Mouse (Mus musculus) embryonic facial prominence, embryonic 12.5 days (tissue): ENCODE measurements around the gene Nipsnap3a. TPM values are rescaled to one million over a fixed set of nuclear protein-coding genes. Genes with fewer than 3 reads are reported as not detected.

Experiments used
- ATAC-seq: fragments of 200-750 bp; cut with Nextera tagmentation; 2 replicates; pipeline ENCODE4 v1.8.0; 2017; ENCODE audit not compliant: insufficient number of reproducible peaks, insufficient read depth, low FRiP score, low TSS enrichment
- H3K27ac ChIP-seq: fragments of 300-500 bp; sonication (generic); 2 replicates; pipeline ENCODE4 v1.5.1; 2016; ENCODE audit warnings: mild to moderate bottlenecking
- H3K27me3 ChIP-seq: fragments of 300-500 bp; sonication (generic); 2 replicates; pipeline ENCODE4 v1.6.1; 2016; ENCODE audit warnings: mild to moderate bottlenecking, moderate library complexity
- H3K36me3 ChIP-seq: fragments of 300-500 bp; sonication (generic); 2 replicates; pipeline ENCODE4 v1.6.1; 2016; ENCODE audit warnings: mild to moderate bottlenecking
- H3K4me1 ChIP-seq: fragments of 300-500 bp; sonication (generic); 2 replicates; pipeline ENCODE4 v1.6.1; 2016
- H3K4me2 ChIP-seq: fragments of 300-500 bp; sonication (generic); replicated peaks from 2 replicates; pipeline ENCODE4 v1.6.1; 2016; ENCODE audit warnings: mild to moderate bottlenecking, moderate library complexity
- H3K4me3 ChIP-seq: fragments of 300-500 bp; sonication (generic); 2 replicates; pipeline ENCODE4 v1.5.1; 2016; ENCODE audit warnings: mild to moderate bottlenecking
- H3K9ac ChIP-seq: fragments of 300-500 bp; sonication (generic); 2 replicates; pipeline ENCODE4 v1.6.1; 2016; ENCODE audit warnings: mild to moderate bottlenecking, moderate library complexity
- H3K9me3 ChIP-seq: fragments of 300-500 bp; sonication (generic); 2 replicates; pipeline ENCODE4 v1.6.1; 2016; ENCODE audit warnings: mild to moderate bottlenecking, moderate library complexity
- WGBS: fragments of 180-500 bp; shearing (Covaris S2); methylation state at CpG from one replicate; pipeline ENCODE4 v1.1.7; 2016; 5-methylcytosine and 5-hydroxymethylcytosine counted together
- polyA plus RNA-seq: library from polyadenylated mRNA; unstranded; fragments of >200 nt; fragmentation: Nextera tagmentation; extraction: Ambion mirVana; gene quantifications from 2 replicates; pipeline ENCODE4 v1.2.1, GENCODE M21; 2016

The Nipsnap3a gene
- polyA plus RNA-seq, 1 experiment from 2014 or later: not detected

DNA sequence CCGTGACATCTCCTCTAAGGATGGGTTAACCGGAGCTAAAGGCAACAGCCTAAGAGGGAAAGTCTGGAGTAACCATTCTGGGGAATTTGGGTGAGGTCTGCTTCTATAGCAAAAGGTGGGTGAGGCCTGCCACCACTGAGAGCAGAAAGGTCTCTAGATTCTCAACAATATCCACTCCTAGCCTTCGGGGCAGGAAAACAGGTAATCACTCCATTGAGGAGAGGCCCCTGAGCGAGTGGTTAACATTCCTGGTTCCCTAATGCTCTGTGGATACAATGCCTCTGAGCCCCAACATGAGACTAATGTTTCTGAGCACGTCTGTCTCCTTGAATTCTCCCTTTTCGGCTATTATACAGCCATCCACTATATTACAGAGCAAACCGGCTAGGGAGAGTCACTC, 25.3 kb downstream of the Nipsnap3a start:
- ATAC-seq: no peak
- peaks cover 29% of the 10 kb centered on the region for H3K36me3 ChIP-seq
- WGBS: 89% methylated on average over 7 of the region's 7 CpGs

DNA sequence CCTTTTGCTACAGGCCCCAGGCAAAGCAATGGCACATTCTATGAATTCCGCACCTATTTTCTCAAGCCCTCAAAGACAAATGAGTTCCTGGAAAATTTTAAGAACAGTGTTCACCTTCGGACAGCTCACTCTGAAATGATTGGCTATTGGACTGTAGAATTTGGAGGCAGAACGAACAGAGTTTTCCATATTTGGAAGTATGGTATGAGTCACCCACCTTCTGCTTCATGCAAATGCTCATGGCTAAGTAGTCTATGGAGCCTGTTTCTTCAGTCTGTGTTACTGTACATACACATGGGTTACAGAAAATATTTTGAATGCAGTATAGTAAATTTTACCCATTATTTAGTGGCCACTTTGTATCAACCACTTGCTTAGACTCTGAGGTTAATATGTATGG, 26.0 kb downstream of the Nipsnap3a start:
- no peaks in the 10 kb centered on the region for H3K27me3 ChIP-seq
- ATAC-seq: no peak

More for the DNA sequence above, 25.3 kb downstream of the Nipsnap3a start:
- peaks cover 4% of the 10 kb centered on the region; the same call in 1 of the 2 replicates for H3K4me1 ChIP-seq
- no peaks in the 10 kb centered on the region for H3K27me3 ChIP-seq
- H3K9me3 ChIP-seq: peaks cover 7% of the 10 kb centered on the region; the same call in 1 of the 2 replicates
- no peak overlapping the region for H3K4me3 ChIP-seq
- no peak overlapping the region for H3K4me2 ChIP-seq
- H3K9ac ChIP-seq: no peak overlapping the region
- H3K27ac ChIP-seq: no peak overlapping the region

DNA sequence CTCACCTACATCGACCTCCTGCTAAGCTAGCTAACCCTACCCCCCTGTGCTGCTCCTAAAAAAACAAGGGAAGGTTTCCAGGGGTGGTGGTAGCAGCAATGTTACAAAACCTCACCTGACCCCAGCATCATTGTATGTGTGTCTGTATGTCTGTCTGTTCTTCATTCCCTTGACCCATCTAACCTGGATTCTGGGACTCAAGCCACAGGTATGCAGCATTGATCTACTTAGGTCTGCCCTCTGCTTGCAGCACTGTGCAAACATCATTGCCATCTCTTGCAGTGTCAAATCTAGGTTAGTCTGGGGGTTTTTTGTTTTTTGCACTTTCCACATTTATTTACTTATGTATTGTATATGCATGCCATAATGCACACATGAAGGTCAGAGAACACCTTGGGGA, 29.3 kb downstream of the Nipsnap3a start:
- Histone ChIP-seq H3K27ac (no peak overlapping the region), H3K36me3 (peaks cover 55% of the 10 kb centered on the region), H3K4me3 (no peak overlapping the region), H3K27me3 (no peaks in the 10 kb centered on the region), H3K9me3 (peaks cover 7% of the 10 kb centered on the region; the same call in 1 of the 2 replicates), H3K9ac (no peak overlapping the region), H3K4me2 (no peak overlapping the region), H3K4me1 (no peaks in the 10 kb centered on the region)
- no peak for ATAC-seq
- WGBS: 89% methylated on average over 1 of the region's 1 CpGs

More for the DNA sequence above, 26.0 kb downstream of the Nipsnap3a start:
- H3K4me2 ChIP-seq: no peak overlapping the region
- peaks cover 4% of the 10 kb centered on the region; the same call in 1 of the 2 replicates for H3K4me1 ChIP-seq
- peaks cover 35% of the 10 kb centered on the region for H3K36me3 ChIP-seq
- peaks cover 7% of the 10 kb centered on the region; the same call in 1 of the 2 replicates for H3K9me3 ChIP-seq
- no peak overlapping the region for H3K9ac ChIP-seq
- H3K27ac ChIP-seq: no peak overlapping the region
- 93% methylated on average over 3 of the region's 3 CpGs for WGBS
- H3K4me3 ChIP-seq: no peak overlapping the region

DNA sequence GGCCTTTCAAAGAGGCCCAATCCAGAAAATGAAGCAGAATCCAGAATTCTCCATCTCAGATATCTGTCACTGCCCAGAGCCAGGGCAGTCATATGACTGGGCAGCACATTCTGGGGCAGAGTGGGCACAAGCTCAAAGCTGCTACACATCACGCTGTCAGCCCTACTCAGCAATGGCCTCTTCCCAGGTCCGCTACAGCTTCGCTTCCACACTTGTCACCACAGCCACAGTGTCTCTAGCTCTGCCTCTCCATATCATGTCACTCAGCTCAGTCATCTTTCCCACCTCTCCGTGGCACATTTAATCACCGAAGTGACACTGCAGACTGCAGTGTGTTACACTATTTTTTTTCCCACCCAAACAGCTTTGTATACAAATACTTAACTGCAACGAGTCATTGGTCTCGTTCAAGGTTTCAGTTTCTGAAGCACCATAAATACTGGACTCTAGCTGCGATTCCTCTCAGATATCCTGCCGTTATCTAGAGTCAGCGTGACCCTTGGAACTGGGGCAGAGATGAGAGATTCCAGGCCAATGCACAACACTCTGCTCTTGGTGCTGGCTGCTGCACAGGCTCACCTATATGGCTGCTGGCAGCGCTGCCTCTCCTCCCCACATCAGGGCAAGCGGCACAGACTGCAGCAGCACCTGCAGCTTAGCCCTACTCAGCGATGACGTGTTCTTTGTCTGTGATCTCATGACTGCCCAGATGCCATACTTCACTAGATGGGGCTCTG, 34.3 kb downstream of the Nipsnap3a start:
- Histone ChIP-seq H3K4me3 (no peak overlapping the region), H3K36me3 (peaks cover 38% of the 10 kb centered on the region), H3K9me3 (no peaks in the 10 kb centered on the region), H3K27me3 (no peaks in the 10 kb centered on the region), H3K27ac (no peak overlapping the region), H3K4me2 (no peak overlapping the region), H3K9ac (no peak overlapping the region), H3K4me1 (no peaks in the 10 kb centered on the region)
- WGBS: 93% methylated on average over 14 of the region's 14 CpGs
- ATAC-seq: no peak

DNA sequence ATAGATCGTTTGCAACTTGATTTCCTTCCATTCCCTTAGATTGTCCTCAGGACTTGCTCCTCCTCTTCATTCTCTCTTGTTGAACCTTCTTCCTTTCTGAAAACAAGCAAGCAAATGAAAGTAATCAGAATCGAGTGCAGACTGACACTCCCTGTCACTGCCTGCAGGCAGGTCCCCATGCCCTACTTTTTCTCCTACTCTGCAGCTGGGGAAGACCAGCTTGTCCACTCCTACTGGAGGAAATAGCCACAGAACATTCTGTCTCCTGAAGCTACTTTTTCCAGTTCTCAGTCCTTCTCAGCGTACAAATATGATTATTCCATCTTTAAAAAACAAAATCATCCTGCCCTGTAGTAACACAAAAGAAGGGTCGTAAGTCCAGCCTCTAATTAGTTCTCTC, 35.3 kb downstream of the Nipsnap3a start:
- H3K4me3 ChIP-seq: no peak overlapping the region
- no peak overlapping the region for H3K4me2 ChIP-seq
- H3K9me3 ChIP-seq: no peaks in the 10 kb centered on the region
- no peaks in the 10 kb centered on the region for H3K27me3 ChIP-seq
- H3K4me1 ChIP-seq: no peaks in the 10 kb centered on the region
- WGBS: 87% methylated on average over 4 of the region's 4 CpGs
- no peak overlapping the region for H3K9ac ChIP-seq
- ATAC-seq: no peak
- H3K36me3 ChIP-seq: peaks cover 32% of the 10 kb centered on the region
- no peak overlapping the region for H3K27ac ChIP-seq

DNA sequence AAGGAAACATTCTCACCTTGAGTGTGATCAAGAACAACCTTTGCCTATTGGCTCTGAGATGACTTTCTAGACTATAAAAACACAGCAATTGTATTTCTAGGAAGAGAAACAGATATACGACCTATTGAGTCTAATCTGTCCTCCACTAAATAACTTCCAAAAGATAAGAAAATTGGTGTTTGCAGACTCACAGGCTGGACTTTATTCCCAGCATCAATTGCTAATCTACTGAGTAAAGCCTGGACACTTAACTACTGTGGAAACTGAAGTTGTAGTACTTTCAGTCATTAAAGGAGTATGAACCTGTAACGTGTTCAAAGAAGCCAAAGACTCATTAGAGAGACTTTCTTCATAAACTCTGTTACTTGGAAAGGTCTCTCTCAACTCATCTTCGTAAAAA, 38.7 kb downstream of the Nipsnap3a start:
- Histone ChIP-seq H3K4me2 (no peak overlapping the region), H3K27me3 (no peaks in the 10 kb centered on the region), H3K4me3 (no peak overlapping the region), H3K9me3 (no peaks in the 10 kb centered on the region), H3K4me1 (no peaks in the 10 kb centered on the region), H3K27ac (no peak overlapping the region), H3K9ac (no peak overlapping the region), H3K36me3 (peaks cover 11% of the 10 kb centered on the region)
- 85% methylated on average over 3 of the region's 3 CpGs for WGBS
- no peak for ATAC-seq

DNA sequence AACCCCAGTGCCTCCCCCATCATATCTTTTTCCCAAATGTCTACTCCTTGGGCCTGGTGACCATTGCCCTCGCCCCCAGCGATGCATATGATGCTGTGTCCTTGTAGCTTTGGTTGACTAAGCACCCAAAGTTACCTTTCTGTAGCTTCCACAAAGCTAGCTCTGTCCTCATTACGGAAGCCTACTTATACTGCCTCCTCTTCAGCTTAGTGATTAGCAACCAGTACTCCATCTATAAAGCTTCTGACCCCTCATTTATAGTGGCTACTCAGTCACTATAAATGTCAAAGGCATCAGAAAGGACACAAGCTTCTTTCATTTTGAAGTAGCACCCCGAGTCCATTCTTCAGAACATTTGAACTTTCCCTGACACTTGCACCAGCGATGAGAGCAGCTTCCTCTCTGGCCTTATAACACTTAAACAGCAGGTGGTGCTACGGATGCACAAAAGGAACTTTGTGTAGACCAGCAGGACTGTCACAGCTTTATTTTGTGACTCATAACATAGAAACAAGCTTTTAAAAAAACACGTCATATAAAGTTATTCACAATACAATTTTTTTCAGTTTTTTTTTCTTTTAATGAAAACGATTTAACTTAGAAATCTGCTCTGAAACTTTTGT, 41.4 kb downstream of the Nipsnap3a start:
- ATAC-seq: no peak
- Histone ChIP-seq H3K4me2 (no peak overlapping the region), H3K27ac (no peak overlapping the region), H3K9me3 (no peaks in the 10 kb centered on the region), H3K4me1 (no peaks in the 10 kb centered on the region), H3K36me3 (peaks cover 8% of the 10 kb centered on the region; the same call in 1 of the 2 replicates), H3K4me3 (no peak overlapping the region), H3K9ac (no peak overlapping the region), H3K27me3 (no peaks in the 10 kb centered on the region)
- WGBS: 54% methylated on average over 8 of the region's 8 CpGs

DNA sequence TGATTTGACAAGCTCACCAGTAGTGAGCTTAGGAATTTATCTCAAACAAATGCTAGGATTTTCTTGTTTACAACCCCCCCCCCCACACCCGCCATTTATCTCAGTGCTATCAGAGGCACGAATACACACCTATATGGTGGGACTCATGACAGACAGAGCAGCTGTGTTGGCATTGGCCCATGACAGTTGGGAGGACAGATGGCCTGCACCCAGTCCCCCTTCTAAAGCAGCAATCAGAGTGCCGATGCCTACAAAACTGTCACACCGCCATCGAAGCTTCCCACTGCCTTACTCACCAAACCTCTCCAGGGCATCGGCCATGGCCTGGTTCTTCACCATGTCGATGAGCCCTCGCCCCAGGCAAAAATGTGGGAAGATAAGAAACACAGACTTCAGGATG, 54.7 kb downstream of the Nipsnap3a start:
- Histone ChIP-seq H3K27ac (no peak overlapping the region), H3K27me3 (no peaks in the 10 kb centered on the region), H3K36me3 (peaks cover 41% of the 10 kb centered on the region), H3K9ac (no peak overlapping the region), H3K4me1 (no peaks in the 10 kb centered on the region), H3K4me2 (no peak overlapping the region), H3K4me3 (no peak overlapping the region), H3K9me3 (no peaks in the 10 kb centered on the region)
- 91% methylated on average over 8 of the region's 8 CpGs for WGBS
- no peak for ATAC-seq

DNA sequence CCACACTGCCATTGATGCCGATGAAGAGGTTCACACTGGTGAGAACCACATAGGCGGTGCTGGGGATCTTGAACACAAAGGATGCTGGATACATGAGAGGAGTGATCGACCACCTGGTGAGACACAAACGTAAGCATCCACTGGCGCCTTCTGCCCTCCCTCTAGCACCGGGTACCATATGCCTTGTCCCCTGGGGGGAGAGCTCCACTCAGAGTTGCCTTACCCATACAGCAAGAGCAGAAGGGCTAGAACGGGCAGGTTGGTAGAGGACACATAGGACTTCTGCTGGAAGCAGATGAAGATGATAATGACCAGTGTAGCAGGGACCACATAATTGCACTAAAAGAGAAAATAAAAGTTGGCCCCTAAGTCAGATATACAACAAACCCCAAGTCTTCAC, 56.7 kb downstream of the Nipsnap3a start:
- Histone ChIP-seq H3K4me1 (no peaks in the 10 kb centered on the region), H3K4me3 (no peak overlapping the region), H3K36me3 (peaks cover 41% of the 10 kb centered on the region), H3K9ac (no peak overlapping the region), H3K27me3 (no peaks in the 10 kb centered on the region), H3K4me2 (no peak overlapping the region), H3K9me3 (no peaks in the 10 kb centered on the region), H3K27ac (no peak overlapping the region)
- no peak for ATAC-seq
- WGBS: 83% methylated on average over 7 of the region's 7 CpGs

DNA sequence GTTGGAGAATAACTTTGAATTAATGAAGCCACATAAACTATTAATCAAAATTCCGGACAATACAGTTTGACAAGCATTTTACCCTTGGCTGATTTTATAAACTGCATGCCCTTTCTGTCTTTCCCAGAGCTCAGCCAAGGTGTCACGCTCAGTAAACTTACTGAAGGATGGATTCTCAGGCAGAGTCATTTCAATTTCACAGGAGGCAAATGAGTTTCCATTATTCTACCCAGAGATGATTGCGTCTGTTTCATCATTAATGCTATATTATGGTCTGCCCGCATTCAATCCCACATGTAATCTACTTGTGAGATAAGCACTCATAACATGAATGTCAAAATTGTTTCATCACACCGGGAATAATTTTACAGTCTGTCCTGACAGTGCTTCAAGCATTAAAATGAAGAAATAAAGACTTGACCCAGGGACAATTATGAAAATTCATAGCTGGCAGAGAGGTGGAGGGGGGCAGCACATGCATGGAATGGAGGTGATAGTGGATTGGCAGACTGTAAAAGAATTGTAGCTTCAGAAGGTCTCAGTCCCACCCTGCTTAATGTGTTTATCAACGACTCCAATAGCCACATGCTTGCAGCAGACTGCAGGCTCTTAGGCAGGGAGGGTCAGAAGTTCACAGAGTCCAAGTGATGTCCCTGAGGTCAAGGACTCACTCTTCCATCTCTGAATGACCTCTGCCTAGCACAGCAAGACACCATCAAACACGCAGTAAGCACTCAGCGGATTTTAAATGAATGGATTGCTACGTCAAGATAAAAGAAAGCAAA, 57.4 kb downstream of the Nipsnap3a start:
- Histone ChIP-seq H3K4me3 (no peak overlapping the region), H3K27ac (no peak overlapping the region), H3K4me1 (no peaks in the 10 kb centered on the region), H3K9ac (no peak overlapping the region), H3K4me2 (no peak overlapping the region), H3K27me3 (no peaks in the 10 kb centered on the region), H3K36me3 (peaks cover 37% of the 10 kb centered on the region), H3K9me3 (no peaks in the 10 kb centered on the region)
- no peak for ATAC-seq
- WGBS: 82% methylated on average over 9 of the region's 9 CpGs
